Mouse (Mus musculus): ENCODE data around the gene Cdhr2. TPM values are rescaled to one million over a fixed set of nuclear protein-coding genes. Genes with fewer than 3 reads are reported as not detected.

The Cdhr2 gene
- not detected in 2 replicates for polyA plus RNA-seq (2014; fragmentation: Nextera tagmentation; extraction: Ambion mirVana)

DNA sequence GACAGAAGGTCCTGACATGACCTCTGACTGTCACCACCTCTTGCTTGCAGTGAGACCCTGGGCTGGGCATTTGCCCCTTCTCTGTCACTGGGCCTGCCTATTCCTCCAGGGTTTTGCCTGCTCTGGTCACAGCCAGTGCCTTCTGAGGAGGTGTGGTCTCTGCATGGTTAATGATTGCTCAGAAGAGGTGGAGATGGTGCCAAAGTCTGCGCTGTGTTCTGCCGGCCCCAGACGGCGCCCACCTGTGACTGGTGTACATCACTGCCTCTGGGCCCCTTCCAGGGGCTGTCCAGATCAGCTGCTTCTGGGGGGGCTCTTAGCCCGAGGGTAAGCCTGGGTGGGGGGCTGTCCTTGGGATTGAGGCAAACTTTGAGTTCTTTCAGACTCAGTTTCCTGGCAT, at the start of gene Cdhr2:
Gene Cdhr2 (plus strand): TSS at position 219 of the 400 bp plus-strand sequence.
- no peak within 1 kb of the TSS for H3K4me3 ChIP-seq (ENCODE audit: low read depth, low read length)
- ATAC-seq (ENCODE audit: low FRiP score) (no peak), DNase-seq (ENCODE audit: low spot score) (no peak)
- no peak within 1 kb of the TSS for H3K4me2 ChIP-seq (replicated peaks; ENCODE audit: low read depth, low read length)
- H3K9me3 ChIP-seq (ENCODE audit: control insufficient read depth, low read length), result no peaks in the 10 kb centered on the region
- no peaks in the 10 kb centered on the region for H3K4me1 ChIP-seq (replicated peaks; ENCODE audit: control insufficient read depth, insufficient read depth, low read length)
- WGBS, result 62% methylated on average over 5 of the region's 5 CpGs
- H3K27me3 ChIP-seq (ENCODE audit: control insufficient read depth, insufficient read depth, low read length), result no peaks in the 10 kb centered on the region; the same call in 1 of the 2 replicates
- H3K9ac ChIP-seq (ENCODE audit: low read depth, low read length), result no peak within 1 kb of the TSS
- H3K27ac ChIP-seq (ENCODE audit: low read depth, low read length), result no peak within 1 kb of the TSS
- H3K36me3 ChIP-seq (ENCODE audit: control insufficient read depth, insufficient read depth, low read length), result no peaks in the 10 kb centered on the region

DNA sequence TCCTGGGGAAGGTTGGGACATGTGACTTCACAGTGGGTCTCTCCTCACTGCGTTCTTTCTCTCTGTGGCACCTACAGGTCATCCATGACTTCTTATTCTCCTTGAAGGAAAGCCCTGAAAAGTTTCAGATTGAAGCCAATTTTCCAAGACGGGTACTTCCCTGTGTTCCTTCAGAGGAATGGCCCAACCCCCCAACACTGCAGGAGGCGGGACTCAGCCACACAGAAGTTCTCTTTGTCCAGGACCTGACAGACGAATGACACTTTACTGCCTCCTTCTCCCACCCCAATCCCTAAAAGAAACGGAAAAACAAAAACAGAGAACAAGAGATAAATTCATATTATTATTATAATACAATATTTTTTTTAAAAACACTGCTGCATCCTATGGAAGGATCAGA, 40.4 kb upstream of the Cdhr2 start:
- H3K27ac ChIP-seq (ENCODE audit: low read depth, low read length), result no peak overlapping the region
- WGBS, result 60% methylated on average over 5 of the region's 5 CpGs
- no peak for ATAC-seq (ENCODE audit: low FRiP score)

DNA sequence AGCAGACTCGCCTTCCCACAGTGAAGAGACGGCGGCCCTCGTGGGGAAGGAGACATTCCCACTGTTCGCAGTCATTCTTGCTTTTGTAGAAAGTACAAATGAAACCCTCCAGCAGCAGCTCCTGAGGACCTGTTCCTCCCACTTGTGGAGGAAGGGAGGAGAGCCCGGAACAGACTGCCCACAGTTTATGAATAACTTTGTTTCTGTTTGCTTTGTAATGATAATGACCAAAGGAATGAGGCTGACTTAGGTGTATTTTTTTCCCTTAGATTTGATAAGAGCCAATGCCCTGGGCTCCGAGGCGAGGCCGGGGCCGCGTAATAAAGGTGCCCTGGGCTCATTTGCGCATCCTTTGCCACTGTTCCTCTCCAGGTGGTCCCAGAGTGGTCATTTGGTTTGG, 39.9 kb upstream of the Cdhr2 start:
- no peak overlapping the region for H3K4me2 ChIP-seq (replicated peaks; ENCODE audit: low read depth, low read length)
- DNase-seq (ENCODE audit: low spot score) (no peak), ATAC-seq (ENCODE audit: low FRiP score) (no peak)
- no peak overlapping the region for H3K27ac ChIP-seq (ENCODE audit: low read depth, low read length)
- H3K9me3 ChIP-seq (ENCODE audit: control insufficient read depth, low read length), result no peaks in the 10 kb centered on the region
- no peaks in the 10 kb centered on the region for H3K4me1 ChIP-seq (replicated peaks; ENCODE audit: control insufficient read depth, insufficient read depth, low read length)
- no peak overlapping the region for H3K4me3 ChIP-seq (ENCODE audit: low read depth, low read length)
- no peak overlapping the region for H3K9ac ChIP-seq (ENCODE audit: low read depth, low read length)
- H3K36me3 ChIP-seq (ENCODE audit: control insufficient read depth, insufficient read depth, low read length), result peaks cover 13% of the 10 kb centered on the region
- WGBS, result 85% methylated on average over 12 of the region's 12 CpGs
- no peaks in the 10 kb centered on the region for H3K27me3 ChIP-seq (ENCODE audit: control insufficient read depth, insufficient read depth, low read length)

More for the DNA sequence above, 40.4 kb upstream of the Cdhr2 start:
- Histone ChIP-seq H3K36me3 (ENCODE audit: control insufficient read depth, insufficient read depth, low read length) (peaks cover 15% of the 10 kb centered on the region), H3K4me3 (ENCODE audit: low read depth, low read length) (no peak overlapping the region), H3K27me3 (ENCODE audit: control insufficient read depth, insufficient read depth, low read length) (no peaks in the 10 kb centered on the region), H3K4me2 (replicated peaks; ENCODE audit: low read depth, low read length) (no peak overlapping the region), H3K9ac (ENCODE audit: low read depth, low read length) (no peak overlapping the region), H3K4me1 (replicated peaks; ENCODE audit: control insufficient read depth, insufficient read depth, low read length) (no peaks in the 10 kb centered on the region), H3K9me3 (ENCODE audit: control insufficient read depth, low read length) (no peaks in the 10 kb centered on the region)
- DNase-seq (ENCODE audit: low spot score), result no peak

DNA sequence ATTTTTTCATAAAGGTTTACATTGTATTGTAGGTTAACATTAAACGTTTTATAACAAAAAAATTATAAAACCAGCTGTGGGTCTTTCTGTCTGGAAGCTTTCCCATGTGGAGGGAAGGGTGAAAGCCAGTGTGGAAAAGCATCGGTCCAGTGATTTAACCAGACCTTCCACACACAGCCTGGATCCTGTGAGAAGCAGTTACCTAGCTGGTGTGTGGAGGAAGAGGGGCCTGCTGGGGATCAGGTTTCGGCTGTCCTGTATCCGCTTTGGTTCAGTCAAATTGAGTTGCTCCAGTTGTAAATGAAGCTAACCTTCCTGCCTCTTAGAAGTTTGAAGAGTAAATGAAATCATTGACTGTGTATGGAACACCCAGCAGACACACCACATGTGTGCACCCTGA, 37.3 kb upstream of the Cdhr2 start:
- H3K4me3 ChIP-seq (ENCODE audit: low read depth, low read length), result no peak overlapping the region
- no peaks in the 10 kb centered on the region for H3K27me3 ChIP-seq (ENCODE audit: control insufficient read depth, insufficient read depth, low read length)
- no peaks in the 10 kb centered on the region for H3K4me1 ChIP-seq (replicated peaks; ENCODE audit: control insufficient read depth, insufficient read depth, low read length)
- no peak for DNase-seq (ENCODE audit: low spot score)
- no peaks in the 10 kb centered on the region for H3K9me3 ChIP-seq (ENCODE audit: control insufficient read depth, low read length)
- H3K4me2 ChIP-seq (replicated peaks; ENCODE audit: low read depth, low read length), result no peak overlapping the region
- peaks cover 9% of the 10 kb centered on the region for H3K36me3 ChIP-seq (ENCODE audit: control insufficient read depth, insufficient read depth, low read length)
- no peak overlapping the region for H3K9ac ChIP-seq (ENCODE audit: low read depth, low read length)
- WGBS, result 85% methylated on average over 4 of the region's 4 CpGs
- no peak overlapping the region for H3K27ac ChIP-seq (ENCODE audit: low read depth, low read length)
- no peak for ATAC-seq (ENCODE audit: low FRiP score)

DNA sequence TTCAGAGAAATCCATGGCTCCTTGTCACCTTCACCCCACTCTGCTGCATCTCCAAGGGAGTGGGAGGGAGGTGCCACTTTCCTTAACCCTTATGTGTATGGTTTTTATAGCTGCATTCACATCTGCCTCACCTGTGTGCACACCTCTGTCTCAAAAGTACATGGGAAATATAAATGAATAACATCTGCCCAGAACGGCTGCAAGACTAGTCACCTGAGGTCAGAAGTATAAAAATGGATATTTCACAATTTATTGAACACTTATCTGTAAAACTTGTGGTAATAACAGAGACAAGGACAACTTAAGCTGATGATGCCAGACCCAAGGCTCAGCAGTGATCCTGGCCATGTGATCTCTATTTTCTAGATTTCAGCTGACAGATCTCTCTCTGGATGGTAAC, 36.8 kb upstream of the Cdhr2 start:
- Histone ChIP-seq H3K27ac (ENCODE audit: low read depth, low read length) (no peak overlapping the region), H3K27me3 (ENCODE audit: control insufficient read depth, insufficient read depth, low read length) (no peaks in the 10 kb centered on the region), H3K4me1 (replicated peaks; ENCODE audit: control insufficient read depth, insufficient read depth, low read length) (no peaks in the 10 kb centered on the region), H3K36me3 (ENCODE audit: control insufficient read depth, insufficient read depth, low read length) (peaks cover 9% of the 10 kb centered on the region), H3K4me2 (replicated peaks; ENCODE audit: low read depth, low read length) (no peak overlapping the region), H3K9ac (ENCODE audit: low read depth, low read length) (no peak overlapping the region), H3K9me3 (ENCODE audit: control insufficient read depth, low read length) (no peaks in the 10 kb centered on the region), H3K4me3 (ENCODE audit: low read depth, low read length) (no peak overlapping the region)
- ATAC-seq (ENCODE audit: low FRiP score), result no peak
- WGBS, result 88% methylated on average over 1 of the region's 1 CpGs
- no peak for DNase-seq (ENCODE audit: low spot score)

DNA sequence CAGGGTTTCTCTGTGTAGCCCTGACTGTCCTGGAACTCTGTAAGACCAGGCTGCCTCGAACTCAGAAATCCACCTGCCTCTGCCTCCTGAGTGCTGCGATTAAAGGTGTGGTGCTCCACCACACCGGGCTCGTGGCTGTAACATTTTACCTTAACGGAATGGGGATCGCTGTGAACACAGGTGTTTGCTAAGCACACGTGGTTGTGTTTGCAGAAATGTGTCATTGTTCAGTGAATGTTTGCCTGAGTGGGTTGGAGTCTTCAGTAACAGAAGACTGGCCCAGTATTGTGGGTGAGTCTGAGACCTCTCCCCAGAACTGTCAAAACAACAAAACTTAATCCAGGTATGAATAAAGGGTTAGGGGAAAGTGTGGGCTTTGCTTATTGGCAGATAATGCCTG, 36.2 kb upstream of the Cdhr2 start:
- WGBS, result 94% methylated on average over 7 of the region's 7 CpGs
- no peak overlapping the region for H3K27ac ChIP-seq (ENCODE audit: low read depth, low read length)
- DNase-seq (ENCODE audit: low spot score) (no peak), ATAC-seq (ENCODE audit: low FRiP score) (no peak)
- no peak overlapping the region for H3K9ac ChIP-seq (ENCODE audit: low read depth, low read length)
- no peaks in the 10 kb centered on the region for H3K27me3 ChIP-seq (ENCODE audit: control insufficient read depth, insufficient read depth, low read length)
- peaks cover 9% of the 10 kb centered on the region for H3K36me3 ChIP-seq (ENCODE audit: control insufficient read depth, insufficient read depth, low read length)
- no peak overlapping the region for H3K4me2 ChIP-seq (replicated peaks; ENCODE audit: low read depth, low read length)
- H3K9me3 ChIP-seq (ENCODE audit: control insufficient read depth, low read length), result no peaks in the 10 kb centered on the region
- H3K4me1 ChIP-seq (replicated peaks; ENCODE audit: control insufficient read depth, insufficient read depth, low read length), result no peaks in the 10 kb centered on the region
- H3K4me3 ChIP-seq (ENCODE audit: low read depth, low read length), result no peak overlapping the region

DNA sequence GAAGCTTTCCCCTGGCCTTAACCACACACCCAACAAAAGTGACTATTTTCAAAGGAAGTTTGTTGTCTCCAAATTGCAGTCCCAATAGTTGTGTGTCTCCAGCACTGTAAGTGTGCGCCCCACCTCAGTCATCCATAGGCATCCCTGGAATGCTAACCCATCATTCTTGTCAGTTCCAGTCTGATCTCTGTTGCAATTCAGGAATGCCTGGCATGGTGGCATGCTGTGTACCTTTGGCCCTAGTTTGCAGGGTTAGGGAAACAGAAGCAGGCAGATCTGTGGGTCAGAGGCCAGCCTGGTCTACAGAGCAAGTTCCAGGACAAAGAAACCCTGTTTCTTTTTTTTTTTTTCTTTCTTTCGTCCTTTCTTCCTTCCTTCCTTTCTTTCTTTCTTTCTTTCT, 30.8 kb upstream of the Cdhr2 start:
- Histone ChIP-seq H3K4me2 (replicated peaks; ENCODE audit: low read depth, low read length) (no peak overlapping the region), H3K4me1 (replicated peaks; ENCODE audit: control insufficient read depth, insufficient read depth, low read length) (no peaks in the 10 kb centered on the region), H3K9me3 (ENCODE audit: control insufficient read depth, low read length) (no peaks in the 10 kb centered on the region), H3K27ac (ENCODE audit: low read depth, low read length) (no peak overlapping the region), H3K36me3 (ENCODE audit: control insufficient read depth, insufficient read depth, low read length) (0 out of 2 replicates have a peak, but pooled peaks cover 3% of the 10 kb centered on the region), H3K27me3 (ENCODE audit: control insufficient read depth, insufficient read depth, low read length) (no peaks in the 10 kb centered on the region), H3K9ac (ENCODE audit: low read depth, low read length) (no peak overlapping the region), H3K4me3 (ENCODE audit: low read depth, low read length) (no peak overlapping the region)
- DNase-seq (ENCODE audit: low spot score) (no peak), ATAC-seq (ENCODE audit: low FRiP score) (no peak)
- 74% methylated on average over 2 of the region's 2 CpGs for WGBS

DNA sequence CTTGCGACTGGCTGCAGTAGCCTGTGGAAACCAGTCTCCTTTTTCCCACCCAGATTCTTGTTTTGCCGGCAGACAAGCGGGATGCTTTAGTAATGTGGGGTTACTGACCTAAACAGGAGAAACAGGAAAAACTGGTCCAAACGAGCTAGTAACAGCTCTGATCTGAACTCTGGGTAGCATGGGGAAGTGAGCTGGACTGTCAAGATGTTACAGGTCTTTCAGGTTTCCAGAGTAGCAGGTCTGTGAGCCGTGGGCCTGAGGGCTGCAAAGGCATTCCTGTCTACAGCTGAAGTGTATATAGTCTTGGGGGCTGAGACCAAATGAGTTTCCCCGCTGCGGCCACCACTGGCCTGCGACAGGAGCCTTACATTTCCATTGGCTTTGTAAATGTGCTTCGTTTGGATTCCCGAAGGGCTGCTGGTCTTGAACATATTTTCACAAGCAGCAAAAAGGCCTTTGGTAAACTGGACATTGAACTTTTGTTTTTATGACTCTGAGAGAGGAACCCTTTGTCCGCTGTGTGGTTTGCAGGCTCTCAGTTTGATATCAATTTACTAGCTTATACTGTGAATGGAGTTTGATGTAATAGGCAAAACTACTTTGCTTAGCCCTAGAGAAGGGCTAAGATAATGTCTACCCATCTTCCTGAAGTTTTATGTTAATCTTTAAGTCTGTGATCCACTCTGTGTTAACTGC, 25.2 kb upstream of the Cdhr2 start:
- H3K36me3 ChIP-seq (ENCODE audit: control insufficient read depth, insufficient read depth, low read length), result peaks cover 5% of the 10 kb centered on the region
- no peaks in the 10 kb centered on the region for H3K9me3 ChIP-seq (ENCODE audit: control insufficient read depth, low read length)
- WGBS, result 65% methylated on average over 11 of the region's 11 CpGs
- no peak overlapping the region for H3K4me3 ChIP-seq (ENCODE audit: low read depth, low read length)
- no peaks in the 10 kb centered on the region for H3K27me3 ChIP-seq (ENCODE audit: control insufficient read depth, insufficient read depth, low read length)
- DNase-seq (ENCODE audit: low spot score) (no peak), ATAC-seq (ENCODE audit: low FRiP score) (no peak)
- 0 out of 2 replicates have a peak overlapping the region, but pooled peaks have one; percentile 1 for H3K27ac ChIP-seq (ENCODE audit: low read depth, low read length)
- H3K9ac ChIP-seq (ENCODE audit: low read depth, low read length), result no peak overlapping the region
- no peak overlapping the region for H3K4me2 ChIP-seq (replicated peaks; ENCODE audit: low read depth, low read length)
- H3K4me1 ChIP-seq (replicated peaks; ENCODE audit: control insufficient read depth, insufficient read depth, low read length), result no peaks in the 10 kb centered on the region

DNA sequence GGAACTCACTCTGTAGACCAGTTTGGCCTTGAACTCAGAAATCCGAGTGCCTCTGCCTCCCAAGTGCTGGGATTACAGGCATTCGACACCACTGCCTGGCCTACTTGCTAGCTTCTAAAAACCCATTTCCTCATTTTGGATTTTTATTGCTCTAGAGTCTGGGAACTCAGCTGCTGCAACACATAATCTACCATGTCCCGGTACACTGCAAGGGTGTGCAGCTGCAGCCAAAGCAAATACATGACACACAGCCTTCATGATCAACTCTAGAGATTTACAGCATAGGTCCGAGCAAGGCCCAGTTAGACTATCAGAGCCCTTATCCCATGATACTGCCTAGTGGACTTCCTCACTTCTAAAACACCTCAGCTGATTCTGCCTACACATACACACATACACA, 23.0 kb upstream of the Cdhr2 start:
- H3K9ac ChIP-seq (ENCODE audit: low read depth, low read length), result no peak overlapping the region
- WGBS, result 85% methylated on average over 4 of the region's 4 CpGs
- no peaks in the 10 kb centered on the region for H3K9me3 ChIP-seq (ENCODE audit: control insufficient read depth, low read length)
- no peak overlapping the region for H3K27ac ChIP-seq (ENCODE audit: low read depth, low read length)
- no peak for ATAC-seq (ENCODE audit: low FRiP score)
- no peaks in the 10 kb centered on the region for H3K4me1 ChIP-seq (replicated peaks; ENCODE audit: control insufficient read depth, insufficient read depth, low read length)
- no peak for DNase-seq (ENCODE audit: low spot score)
- no peaks in the 10 kb centered on the region for H3K27me3 ChIP-seq (ENCODE audit: control insufficient read depth, insufficient read depth, low read length)
- no peak overlapping the region for H3K4me2 ChIP-seq (replicated peaks; ENCODE audit: low read depth, low read length)
- H3K36me3 ChIP-seq (ENCODE audit: control insufficient read depth, insufficient read depth, low read length), result peaks cover 25% of the 10 kb centered on the region
- no peak overlapping the region for H3K4me3 ChIP-seq (ENCODE audit: low read depth, low read length)

All from hindbrain, embryonic 11.5 days (tissue).